Mouse (Mus musculus) liver, embryonic 14.5 days (tissue): ENCODE results near the gene Gm4491.

Experiments used
- CTCF ChIP-seq: IDR thresholded peaks from 2 replicates; pipeline ENCODE4 v1.5.1; 2016; ENCODE audit warnings: antibody characterized with exemption, low read depth, control low read depth
- EP300 ChIP-seq: IDR thresholded peaks from 2 replicates; pipeline ENCODE4 v1.6.1; 2016; ENCODE audit warnings: antibody characterized with exemption, low read depth

- TF ChIP-seq CTCF (no peak), EP300 (no peak)
These were observed 25.7 kb downstream of the Gm4491 start for GRCm38 (mm10) chr14:57090001-57090400.
